Mouse (Mus musculus): ENCODE measurements around the gene Fbxo46.
A peak's percentile ranks its signal among the peaks of the same experiment; 100 is the strongest.

- peak; percentile 18; the same call in 1 of the 2 replicates for TF ChIP-seq CTCF (conservative IDR thresholded peaks at IDR 0.05; ENCODE audit: low read length)
- TF ChIP-seq NANOG (IDR thresholded peaks at IDR 0.05; ENCODE audit: borderline replicate concordance, low read length), result no peak
Observed at GRCm38 (mm10) chr7:19155825-19156475, 36.3 kb downstream of the Fbxo46 start.
